Mouse (Mus musculus) cerebellum, adult (tissue): ENCODE data around the gene Acta2.
A peak's percentile ranks its signal among the peaks of the same experiment; 100 is the strongest.

Source experiments
- ATAC-seq: cut with Nextera tagmentation; 2 replicates; pipeline ENCODE4 v1.9.2; 2017; ENCODE audit warnings: mild to moderate bottlenecking, moderate library complexity, mixed read lengths; ENCODE audit not compliant: insufficient number of reproducible peaks, low FRiP score, low TSS enrichment

Acta2 gene

DNA sequence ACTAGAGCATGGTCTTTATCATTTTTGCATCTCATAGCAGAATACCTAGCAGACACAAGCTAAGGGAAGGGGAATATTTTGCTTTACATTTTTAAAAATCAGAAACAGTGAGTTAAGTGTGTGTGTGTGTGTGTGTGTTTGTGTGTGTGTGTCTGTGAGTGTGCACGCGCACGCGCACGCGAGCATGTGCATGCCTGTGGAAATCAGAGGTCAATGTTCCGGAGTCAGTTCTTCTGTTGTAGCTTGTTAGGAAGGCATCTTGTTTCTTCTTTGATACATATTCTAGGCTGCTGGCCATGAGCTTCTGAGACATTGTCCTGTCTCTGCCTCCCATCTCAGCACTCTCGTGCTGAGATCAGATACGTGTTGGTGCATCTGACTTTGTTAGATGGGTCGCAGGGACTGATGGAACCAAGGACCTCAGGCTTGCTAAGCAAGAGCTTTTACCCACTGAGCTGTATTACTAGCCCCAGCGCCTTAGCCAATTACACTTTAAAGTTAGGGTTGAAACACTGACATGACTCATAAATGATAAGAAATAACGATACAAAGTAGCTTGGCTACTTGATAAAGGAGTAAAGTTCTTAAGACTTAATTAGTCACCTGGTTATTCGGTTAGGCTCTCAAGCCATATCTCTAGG is 15.6 kb upstream of the Acta2 start:
- ATAC-seq: no peak

DNA sequence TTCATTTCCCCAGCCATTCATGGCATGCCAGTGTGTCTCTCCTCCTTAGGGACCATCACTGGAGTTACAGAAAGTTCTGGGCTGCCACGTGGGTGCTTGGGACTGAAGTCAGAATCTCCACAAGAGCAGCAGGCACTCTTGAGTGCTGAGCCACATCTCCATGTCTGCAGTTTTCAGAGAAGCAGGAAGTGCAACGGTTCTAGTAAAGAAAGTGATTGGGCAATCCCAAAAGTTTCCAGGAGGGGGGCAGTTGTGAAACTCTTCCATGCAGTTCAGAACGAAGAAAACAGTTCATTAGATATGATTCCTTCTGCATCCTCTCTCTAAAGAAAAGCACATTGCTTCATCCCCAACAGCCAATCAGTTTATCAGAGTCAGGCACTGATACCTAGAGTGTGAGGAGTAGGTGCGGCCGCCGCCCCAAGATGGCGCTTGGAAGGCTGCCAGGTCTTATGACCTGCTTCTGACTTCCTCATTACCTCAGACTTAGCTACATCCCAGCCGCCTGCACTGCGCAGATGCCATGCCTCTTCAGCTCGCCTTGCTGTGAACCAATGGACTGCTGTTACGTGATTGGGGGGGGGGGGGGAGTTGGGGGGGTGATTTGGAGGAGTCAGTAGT is 14.8 kb upstream of the Acta2 start:
- no peak for ATAC-seq

GRCm38 (mm10) chr19:34268991-34269390 is 13.6 kb upstream of the Acta2 start:
- ATAC-seq: no peak

GRCm38 (mm10) chr19:34265604-34266193 is 10.3 kb upstream of the Acta2 start:
- no peak for ATAC-seq

GRCm38 (mm10) chr19:34262273-34262974 is 7.0 kb upstream of the Acta2 start:
- ATAC-seq: no peak

DNA sequence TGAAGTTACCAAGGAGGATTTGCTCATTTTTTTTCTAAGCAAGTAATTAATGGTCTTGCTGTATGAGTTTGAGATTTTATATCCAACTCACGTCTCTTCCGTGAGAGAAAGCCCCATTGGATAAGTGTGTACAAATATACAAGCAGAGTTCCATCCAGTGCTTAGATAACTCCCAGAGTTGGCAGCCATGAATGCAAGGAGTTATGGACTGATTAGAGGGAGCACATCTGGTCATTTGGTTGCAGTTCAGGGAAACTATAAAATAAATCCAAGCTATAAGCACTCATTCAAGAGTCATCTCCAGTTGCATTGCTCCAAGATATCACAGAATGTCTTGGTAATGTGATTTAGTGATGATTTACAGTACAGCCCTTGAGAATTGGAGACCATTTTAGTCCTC is 1.5 kb upstream of the Acta2 start:
- no peak for ATAC-seq

GRCm38 (mm10) chr19:34256149-34256548 is 759 bp upstream of the Acta2 start:
- ATAC-seq: no peak

GRCm38 (mm10) chr19:34254101-34254879 is 1.1 kb downstream of the Acta2 start:
- no peak for ATAC-seq

DNA sequence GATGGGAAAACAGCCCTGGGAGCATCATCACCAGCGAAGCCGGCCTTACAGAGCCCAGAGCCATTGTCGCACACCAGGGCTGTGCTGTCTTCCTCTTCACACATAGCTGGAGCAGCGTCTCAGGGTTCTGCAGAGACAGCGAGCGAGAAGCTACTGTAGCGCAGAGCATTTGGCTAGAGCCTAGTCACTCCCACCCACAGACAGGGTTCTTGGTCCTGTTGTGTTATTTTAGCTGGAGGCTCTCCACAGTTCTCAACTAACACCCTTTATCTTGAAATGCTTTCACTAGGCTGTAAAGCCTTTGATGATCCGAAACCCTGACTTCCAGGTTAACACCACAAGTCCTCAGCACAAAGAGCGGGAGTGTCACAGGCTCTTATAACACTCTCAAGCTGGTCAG is 2.9 kb downstream of the Acta2 start:
- no peak for ATAC-seq

DNA sequence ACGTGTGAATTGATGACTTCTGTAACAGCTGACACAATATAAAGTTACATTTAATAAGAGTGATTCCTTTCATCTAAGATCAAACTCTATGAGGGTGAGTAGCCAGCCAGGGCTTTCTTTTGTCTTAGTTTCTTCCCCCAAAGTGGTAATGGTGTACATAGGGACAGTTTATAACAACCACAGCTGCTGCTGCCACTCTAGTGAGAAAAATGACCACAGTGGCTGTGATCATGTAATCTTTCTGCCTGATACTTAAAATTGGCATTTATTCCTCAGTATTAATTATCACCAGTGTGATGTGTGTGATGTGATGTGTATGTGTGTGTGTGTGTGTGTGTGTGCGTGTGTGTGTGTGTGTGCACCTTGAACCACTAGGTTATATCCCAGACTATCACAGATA is 3.5 kb downstream of the Acta2 start:
- no peak for ATAC-seq

DNA sequence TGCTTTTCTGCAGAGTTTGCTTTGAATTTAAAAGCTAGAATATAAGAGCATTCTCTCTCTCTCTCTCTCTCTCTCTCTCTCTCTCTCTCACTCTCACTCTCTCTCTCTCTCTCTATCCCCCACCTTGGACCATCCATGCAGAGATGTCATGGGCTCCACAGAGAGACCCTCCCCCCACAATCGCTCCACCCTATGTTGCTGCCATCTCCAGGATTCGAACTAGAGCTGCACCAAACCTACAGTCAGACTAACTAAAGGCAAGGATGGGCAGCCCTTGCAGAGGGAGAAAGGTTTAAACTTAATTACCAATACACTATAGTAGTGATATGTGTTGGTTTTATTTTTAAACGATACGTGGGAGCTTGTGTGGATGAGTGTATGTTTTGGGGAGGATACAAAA is 4.8 kb downstream of the Acta2 start:
- no peak for ATAC-seq

GRCm38 (mm10) chr19:34248558-34248957 is 6.8 kb downstream of the Acta2 start:
- ATAC-seq: no peak

DNA sequence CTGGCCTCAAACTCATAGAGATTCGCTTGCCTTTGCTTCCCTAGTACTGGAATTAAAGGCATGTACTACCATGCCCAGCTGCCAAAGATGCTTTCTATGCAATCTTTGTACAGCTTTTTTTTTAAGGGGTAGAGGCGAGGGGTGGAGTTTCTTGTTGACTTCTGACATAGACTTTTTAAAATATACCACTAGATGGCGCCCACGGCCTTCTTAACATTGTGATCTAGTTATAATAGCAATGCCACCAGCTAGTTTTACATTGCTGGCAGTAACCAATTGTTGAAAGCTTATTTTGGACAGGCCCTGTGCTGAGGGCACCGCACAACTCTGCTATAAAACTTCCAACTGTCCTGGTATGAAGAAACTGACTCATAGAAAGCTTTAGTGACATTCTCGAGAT is 11.3 kb downstream of the Acta2 start:
- peak; percentile 41; the same call in 1 of the 2 replicates for ATAC-seq

DNA sequence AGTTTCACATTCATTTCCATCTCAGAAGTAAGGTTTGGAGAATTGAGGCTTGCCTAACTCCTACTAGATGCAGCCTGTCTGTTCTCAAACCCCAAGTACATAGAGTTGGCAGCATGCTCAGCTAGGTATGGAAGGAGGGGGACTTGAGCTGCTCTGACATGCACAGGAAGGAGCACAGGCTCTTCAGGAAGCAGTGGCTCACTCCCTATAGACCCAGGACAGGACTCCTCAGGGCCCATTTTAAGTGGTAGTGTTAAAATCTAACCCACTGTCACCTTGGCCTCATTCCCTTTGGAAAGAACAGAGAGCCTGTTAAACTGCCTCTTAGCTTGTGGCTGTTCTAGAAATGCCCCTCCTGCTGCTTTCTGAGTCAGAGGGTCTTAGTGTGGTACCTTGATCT is 12.5 kb downstream of the Acta2 start:
- ATAC-seq: no peak

DNA sequence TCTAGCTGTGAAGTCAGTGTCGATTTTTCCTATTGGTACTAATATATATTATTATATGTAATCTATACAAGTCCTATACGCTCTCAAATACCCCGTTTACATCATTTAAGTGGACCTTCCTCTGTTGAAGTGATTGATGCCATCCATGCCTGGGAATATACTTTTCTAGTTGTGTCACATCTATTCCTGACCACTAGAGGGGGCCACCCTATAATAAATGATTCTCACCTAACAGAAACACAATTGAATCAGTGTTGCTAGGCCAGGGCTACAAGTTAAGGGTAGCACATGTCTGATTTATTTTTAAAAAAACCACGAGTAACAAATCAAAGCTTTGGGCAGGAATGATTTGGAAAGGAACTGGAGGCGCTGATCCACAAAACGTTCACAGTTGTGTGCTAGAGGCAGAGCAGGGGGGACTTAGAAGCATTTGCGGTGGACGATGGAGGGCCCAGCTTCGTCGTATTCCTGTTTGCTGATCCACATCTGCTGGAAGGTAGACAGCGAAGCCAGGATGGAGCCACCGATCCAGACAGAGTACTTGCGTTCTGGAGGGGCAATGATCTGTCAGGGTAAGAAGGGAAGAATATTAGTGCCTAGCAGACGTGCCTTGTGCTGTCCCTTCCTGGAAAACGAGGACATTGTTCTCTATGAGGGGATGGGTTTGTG is 14.0 kb downstream of the Acta2 start:
- ATAC-seq: no peak

GRCm38 (mm10) chr19:34240273-34241039 is 14.9 kb downstream of the Acta2 start:
- no peak for ATAC-seq

- ATAC-seq: no peak
These were observed 17.6 kb downstream of the Acta2 start for GRCm38 (mm10) chr19:34237746-34238145.

DNA sequence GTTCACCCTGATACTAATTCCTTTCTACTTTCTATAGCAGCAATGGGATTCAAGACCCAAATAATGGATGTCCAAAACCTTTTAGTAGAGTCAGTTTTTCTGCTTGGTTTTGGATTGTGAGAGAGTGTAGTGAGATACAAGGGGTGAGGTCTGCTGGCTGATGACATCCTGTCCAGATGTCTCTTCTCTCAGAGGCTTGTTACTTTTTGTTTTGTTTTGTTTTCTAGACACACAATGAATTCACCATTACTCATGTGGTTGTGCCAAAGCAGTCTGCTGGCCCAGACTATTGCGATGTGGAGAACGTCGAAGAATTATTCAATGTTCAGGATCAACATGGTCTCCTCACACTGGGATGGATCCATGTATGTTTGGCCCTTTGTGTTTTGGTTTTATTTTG is 19.3 kb downstream of the Acta2 start:
- no peak for ATAC-seq

GRCm38 (mm10) chr19:34233944-34234343 is 21.4 kb downstream of the Acta2 start:
- no peak for ATAC-seq
